Mouse (Mus musculus): ENCODE data around the gene Sh3rf1. TPM values are rescaled to one million over a fixed set of nuclear protein-coding genes. Genes with fewer than 3 reads are reported as not detected.
A peak's percentile ranks its signal among the peaks of the same experiment; 100 is the strongest.

Gene Sh3rf1
- polyA plus RNA-seq (2016; fragmentation: Nextera tagmentation; extraction: Ambion mirVana): 28.1 and 29.7 TPM in 2 replicates

GRCm38 (mm10) chr8:61223729-61224379 lies at the start of gene Sh3rf1:
TSS of gene Sh3rf1 (plus strand) at chr8:61223872.
- under 1% methylated on average over 61 of the region's 84 CpGs for WGBS
- Histone ChIP-seq H3K27me3 (no peaks in the 10 kb centered on the region), H3K4me1 (peaks cover 31% of the 10 kb centered on the region), H3K9me3 (replicated peaks) (no peaks in the 10 kb centered on the region), H3K27ac (peak within 1 kb of the TSS; percentile 90), H3K9ac (peak within 1 kb of the TSS; percentile 85), H3K36me3 (0 out of 2 replicates have a peak, but pooled peaks cover 4% of the 10 kb centered on the region), H3K4me3 (peak within 1 kb of the TSS; percentile 64), H3K4me2 (replicated peaks) (peak within 1 kb of the TSS; percentile 72)
- peak; percentile 87 for ATAC-seq (ENCODE audit: low FRiP score)

DNA sequence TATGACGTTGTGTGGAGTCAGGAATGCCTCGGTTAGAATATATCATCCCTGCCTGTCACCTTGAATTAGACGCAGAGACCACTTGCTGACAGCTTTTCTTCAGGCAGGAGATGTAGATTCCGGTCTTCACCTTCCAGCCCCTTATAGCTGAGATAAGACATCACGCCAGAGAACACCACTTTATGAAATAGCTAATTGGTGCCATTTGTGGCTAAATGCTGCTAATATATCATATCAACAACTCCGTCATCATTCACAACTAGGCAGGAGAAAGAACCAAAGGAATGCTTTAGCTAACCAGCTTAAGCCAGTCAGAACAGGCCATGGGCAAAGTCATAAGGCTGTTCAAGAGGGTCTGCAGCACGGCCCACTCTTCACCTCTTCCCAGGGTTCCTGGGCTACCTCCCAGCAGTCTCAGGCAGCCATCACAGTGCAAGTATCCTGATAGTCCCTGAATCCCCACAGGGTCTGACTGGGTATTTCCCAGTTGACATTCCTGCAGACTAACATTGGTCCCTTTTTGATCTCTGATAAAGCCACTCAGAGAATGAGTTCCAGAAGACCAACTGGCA lies 49.7 kb upstream of the Sh3rf1 start:
- no peaks in the 10 kb centered on the region for H3K27me3 ChIP-seq
- H3K4me3 ChIP-seq: no peak overlapping the region

DNA sequence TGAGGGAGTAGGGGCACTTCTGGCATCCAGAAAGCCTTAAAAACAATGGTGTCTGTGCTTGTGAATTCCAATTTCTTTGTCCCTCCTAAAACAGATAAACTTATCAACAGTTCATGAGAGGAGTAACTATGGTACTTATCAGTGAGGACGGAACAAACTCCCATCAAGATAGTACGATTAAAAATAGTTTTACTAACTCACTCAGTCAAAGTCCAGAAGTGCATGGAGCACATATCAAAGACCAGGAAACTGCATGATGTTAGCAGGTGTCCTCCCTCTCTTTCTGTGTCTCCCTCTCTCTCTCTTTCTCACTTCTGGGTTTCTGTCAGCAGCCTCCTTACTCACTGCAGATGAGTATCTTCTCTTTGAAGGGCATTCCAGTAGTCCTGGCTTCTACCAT lies 47.8 kb upstream of the Sh3rf1 start:
- WGBS: 86% methylated on average over 2 of the region's 2 CpGs
- H3K4me1 ChIP-seq: no peaks in the 10 kb centered on the region

More for the DNA sequence above, 49.7 kb upstream of the Sh3rf1 start:
- Histone ChIP-seq H3K4me1 (no peaks in the 10 kb centered on the region), H3K4me2 (replicated peaks) (no peak overlapping the region), H3K27ac (no peak overlapping the region; the same call in 1 of the 2 replicates), H3K36me3 (no peaks in the 10 kb centered on the region), H3K9ac (no peak overlapping the region), H3K9me3 (replicated peaks) (no peaks in the 10 kb centered on the region)
- no peak for ATAC-seq (ENCODE audit: low FRiP score)
- WGBS: 72% methylated on average over 7 of the region's 7 CpGs

GRCm38 (mm10) chr8:61177680-61178593 lies 45.7 kb upstream of the Sh3rf1 start:
- no peak overlapping the region for H3K9ac ChIP-seq

More for the DNA sequence above, 47.8 kb upstream of the Sh3rf1 start:
- no peaks in the 10 kb centered on the region for H3K27me3 ChIP-seq
- H3K9me3 ChIP-seq (replicated peaks): no peaks in the 10 kb centered on the region
- H3K27ac ChIP-seq: no peak overlapping the region
- no peak overlapping the region for H3K4me3 ChIP-seq
- H3K9ac ChIP-seq: no peak overlapping the region
- H3K36me3 ChIP-seq: no peaks in the 10 kb centered on the region
- ATAC-seq (ENCODE audit: low FRiP score): no peak
- no peak overlapping the region for H3K4me2 ChIP-seq (replicated peaks)

GRCm38 (mm10) chr8:61178594-61179140 lies 45.0 kb upstream of the Sh3rf1 start:
- Histone ChIP-seq H3K4me1 (no peaks in the 10 kb centered on the region), H3K4me2 (replicated peaks) (no peak overlapping the region), H3K27ac (no peak overlapping the region), H3K9ac (no peak overlapping the region), H3K4me3 (no peak overlapping the region), H3K9me3 (replicated peaks) (no peaks in the 10 kb centered on the region), H3K27me3 (no peaks in the 10 kb centered on the region), H3K36me3 (no peaks in the 10 kb centered on the region)
- WGBS: 77% methylated on average over 11 of the region's 11 CpGs
- no peak for ATAC-seq (ENCODE audit: low FRiP score)

More at GRCm38 (mm10) chr8:61177680-61178593, 45.7 kb upstream of the Sh3rf1 start:
- no peak overlapping the region for H3K4me2 ChIP-seq (replicated peaks)
- H3K27ac ChIP-seq: no peak overlapping the region
- H3K27me3 ChIP-seq: no peaks in the 10 kb centered on the region
- no peak for ATAC-seq (ENCODE audit: low FRiP score)
- no peaks in the 10 kb centered on the region for H3K4me1 ChIP-seq
- 75% methylated on average over 12 of the region's 12 CpGs for WGBS
- H3K36me3 ChIP-seq: no peaks in the 10 kb centered on the region
- no peak overlapping the region for H3K4me3 ChIP-seq
- no peaks in the 10 kb centered on the region for H3K9me3 ChIP-seq (replicated peaks)

DNA sequence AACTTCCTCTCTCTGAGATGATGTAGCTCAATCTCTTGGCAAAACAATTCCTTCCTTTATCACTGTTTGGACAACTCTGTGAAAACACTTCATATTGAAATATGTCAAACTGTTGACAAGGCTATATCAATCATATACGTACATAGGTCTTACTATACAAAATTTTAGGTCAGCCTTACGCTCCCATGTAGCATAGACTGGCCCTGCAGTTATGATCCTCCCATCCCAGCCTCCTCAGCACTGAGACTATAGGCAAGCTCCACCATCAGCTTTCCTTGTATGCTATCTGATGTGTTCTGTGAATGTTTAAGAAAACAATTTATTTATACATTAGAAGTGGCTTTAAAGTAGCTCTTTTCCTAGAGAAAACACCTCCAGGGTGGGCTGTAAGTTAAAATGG lies 42.1 kb upstream of the Sh3rf1 start:
- H3K36me3 ChIP-seq: no peaks in the 10 kb centered on the region
- no peak overlapping the region for H3K9ac ChIP-seq
- H3K4me3 ChIP-seq: no peak overlapping the region
- no peaks in the 10 kb centered on the region for H3K9me3 ChIP-seq (replicated peaks)
- ATAC-seq (ENCODE audit: low FRiP score): no peak
- H3K4me2 ChIP-seq (replicated peaks): no peak overlapping the region
- H3K27me3 ChIP-seq: no peaks in the 10 kb centered on the region
- no peak overlapping the region for H3K27ac ChIP-seq
- WGBS: 84% methylated on average over 2 of the region's 2 CpGs
- H3K4me1 ChIP-seq: no peaks in the 10 kb centered on the region

DNA sequence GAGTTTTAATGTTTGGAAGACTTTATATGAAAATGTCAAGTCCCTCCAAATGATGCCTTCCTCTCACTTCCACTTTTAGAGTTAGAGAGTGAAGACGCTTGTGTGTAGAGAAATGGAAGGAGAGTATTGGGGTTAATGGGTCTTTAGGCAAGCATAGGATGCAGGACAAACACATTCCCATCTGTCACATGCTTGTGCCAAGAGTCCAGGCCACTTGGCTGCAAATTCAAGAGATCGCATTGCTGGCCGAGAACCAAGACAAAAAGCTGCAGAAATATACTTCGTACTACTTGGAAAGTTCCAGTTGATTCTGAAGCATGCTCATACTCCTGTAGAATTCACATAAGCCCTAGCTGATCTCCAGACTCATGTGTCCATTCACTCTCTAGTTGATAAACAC lies 41.7 kb upstream of the Sh3rf1 start:
- Histone ChIP-seq H3K4me2 (replicated peaks) (no peak overlapping the region), H3K9ac (no peak overlapping the region), H3K9me3 (replicated peaks) (no peaks in the 10 kb centered on the region), H3K27ac (no peak overlapping the region), H3K36me3 (no peaks in the 10 kb centered on the region), H3K27me3 (no peaks in the 10 kb centered on the region), H3K4me1 (no peaks in the 10 kb centered on the region), H3K4me3 (no peak overlapping the region)
- ATAC-seq (ENCODE audit: low FRiP score): no peak
- WGBS: 86% methylated on average over 4 of the region's 4 CpGs

- Histone ChIP-seq H3K9me3 (replicated peaks) (no peaks in the 10 kb centered on the region), H3K36me3 (no peaks in the 10 kb centered on the region), H3K27me3 (no peaks in the 10 kb centered on the region), H3K4me1 (no peaks in the 10 kb centered on the region), H3K4me2 (replicated peaks) (no peak overlapping the region), H3K9ac (no peak overlapping the region), H3K4me3 (no peak overlapping the region), H3K27ac (no peak overlapping the region)
- no peak for ATAC-seq (ENCODE audit: low FRiP score)
- WGBS: 79% methylated on average over 5 of the region's 5 CpGs
These were observed 38.1 kb upstream of the Sh3rf1 start for GRCm38 (mm10) chr8:61185274-61186198.

- no peaks in the 10 kb centered on the region for H3K36me3 ChIP-seq
- no peaks in the 10 kb centered on the region for H3K4me1 ChIP-seq
- no peaks in the 10 kb centered on the region for H3K27me3 ChIP-seq
- no peak overlapping the region for H3K9ac ChIP-seq
- WGBS: 89% methylated on average over 5 of the region's 5 CpGs
- ATAC-seq (ENCODE audit: low FRiP score): no peak
- H3K27ac ChIP-seq: no peak overlapping the region
- no peak overlapping the region for H3K4me3 ChIP-seq
- H3K9me3 ChIP-seq (replicated peaks): no peaks in the 10 kb centered on the region; the same call in 1 of the 2 replicates
- H3K4me2 ChIP-seq (replicated peaks): no peak overlapping the region
These were observed 29.3 kb upstream of the Sh3rf1 start for GRCm38 (mm10) chr8:61194306-61194925.

GRCm38 (mm10) chr8:61200254-61200887 lies 23.3 kb upstream of the Sh3rf1 start:
- no peak overlapping the region for H3K27ac ChIP-seq
- no peaks in the 10 kb centered on the region; the same call in 1 of the 2 replicates for H3K9me3 ChIP-seq (replicated peaks)
- H3K9ac ChIP-seq: no peak overlapping the region
- no peak for ATAC-seq (ENCODE audit: low FRiP score)
- H3K4me2 ChIP-seq (replicated peaks): no peak overlapping the region
- no peaks in the 10 kb centered on the region for H3K4me1 ChIP-seq
- H3K4me3 ChIP-seq: no peak overlapping the region
- 85% methylated on average over 6 of the region's 6 CpGs for WGBS
- H3K36me3 ChIP-seq: no peaks in the 10 kb centered on the region
- H3K27me3 ChIP-seq: no peaks in the 10 kb centered on the region

All from hindbrain, embryonic 12.5 days (tissue).